Mouse (Mus musculus): Measurements from ENCODE around the gene Cnih3.

DNA sequence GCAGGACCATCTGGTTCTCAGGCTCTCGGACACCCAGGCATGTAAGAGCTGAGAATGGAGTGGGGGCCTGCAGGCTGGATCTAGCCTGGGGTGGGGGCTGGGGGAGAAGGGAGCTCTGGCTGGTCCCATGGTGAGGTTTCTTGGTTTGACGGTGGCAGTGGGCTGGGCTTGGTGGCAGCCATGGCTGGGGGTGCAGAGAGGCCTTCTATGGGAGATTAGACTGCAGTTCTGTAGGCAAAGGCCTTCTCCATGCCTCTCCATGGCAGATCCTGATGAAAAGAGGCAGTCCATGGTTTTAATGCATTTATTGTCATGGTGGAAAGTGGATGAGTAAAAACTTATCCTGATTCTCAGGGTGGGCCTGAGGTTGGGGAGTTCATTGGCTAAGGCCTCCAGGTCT lies 151.0 kb downstream of the Cnih3 start:
- TF ChIP-seq CTCF (conservative IDR thresholded peaks at IDR 0.05; ENCODE audit: low read length) = no peak
- no peak for TF ChIP-seq POU5F1 (IDR thresholded peaks at IDR 0.05; ENCODE audit: borderline replicate concordance, low read length)

All from E14TG2a.4 (cell line).